Mouse (Mus musculus) thymus, postnatal 0 days (tissue): ENCODE data around the gene Gm5431. TPM values are rescaled to one million over a fixed set of nuclear protein-coding genes. Genes with fewer than 3 reads are reported as not detected.

Experiments
- DNase-seq: peaks from one replicate; pipeline ENCODE4 v3.0.0-alpha.2; 2015; ENCODE audit warnings: low spot score
- polyA plus RNA-seq: library from polyadenylated mRNA; unstranded; fragments of >200 nt; fragmentation: Nextera tagmentation; extraction: Ambion mirVana; gene quantifications from 2 replicates; pipeline ENCODE4 v1.2.1, GENCODE M21; 2015

The Gm5431 gene
- polyA plus RNA-seq, 1 experiment from 2014 or later = 0.29 TPM

GRCm38 (mm10) chr11:48840805-48841204 lies 61.2 kb downstream of the Gm5431 start:
- no peak for DNase-seq

- no peak for DNase-seq
Measured at GRCm38 (mm10) chr11:48838879-48839680, 62.9 kb downstream of the Gm5431 start.

GRCm38 (mm10) chr11:48838181-48838797 lies 63.7 kb downstream of the Gm5431 start:
- peak; percentile 26 for DNase-seq

Other genes starting within 250 kb of the Gm5431 start
- 988 and 1,015 TPM in 2 replicates for gene Rack1, start 101.9 kb downstream of the Gm5431 start, polyA plus RNA-seq
- gene Trim41, start 84.9 kb downstream of the Gm5431 start, polyA plus RNA-seq = 3.5 and 5.5 TPM in 2 replicates
- gene Trim7, start 76.1 kb downstream of the Gm5431 start, polyA plus RNA-seq = 1.1 and 2.1 TPM in 2 replicates
- gene Gm12184, start 75.6 kb downstream of the Gm5431 start, polyA plus RNA-seq = 7.6 and 8.8 TPM in 2 replicates
- 57.1 and 61.0 TPM in 2 replicates for gene Irgm1, start 30.5 kb downstream of the Gm5431 start, polyA plus RNA-seq
- 6.3 and 9.0 TPM in 2 replicates for gene Psme2b, start 44.0 kb upstream of the Gm5431 start, polyA plus RNA-seq
- gene Olfr56, start 76.7 kb upstream of the Gm5431 start, polyA plus RNA-seq = 0.25 and 0.36 TPM in 2 replicates
- 1.8 and 2.1 TPM in 2 replicates for gene 9930111J21Rik1, start 77.2 kb upstream of the Gm5431 start, polyA plus RNA-seq
- gene Gm12185, start 90.0 kb upstream of the Gm5431 start, polyA plus RNA-seq = 0.93 and 1.2 TPM in 2 replicates
- 59.3 and 61.7 TPM in 2 replicates for gene Tgtp1, start 92.0 kb upstream of the Gm5431 start, polyA plus RNA-seq
- 1.1 and 1.5 TPM in 2 replicates for gene 9930111J21Rik2, start 149.0 kb upstream of the Gm5431 start, polyA plus RNA-seq
- gene Tgtp2, start 162.0 kb upstream of the Gm5431 start, polyA plus RNA-seq = 58.7 and 59.3 TPM in 2 replicates
- gene Ifi47, start 174.4 kb upstream of the Gm5431 start, polyA plus RNA-seq = 87.1 and 88.7 TPM in 2 replicates
- 0.10 and 0.16 TPM in 2 replicates for gene Olfr1396, start 212.7 kb upstream of the Gm5431 start, polyA plus RNA-seq
- gene Olfr1395, start 240.1 kb upstream of the Gm5431 start, polyA plus RNA-seq = not detected in 2 replicates